Mouse (Mus musculus): ENCODE data around the gene Il18.
"Not testable (repeated sequence)": the region's sequence is repeated elsewhere in the genome, so short reads cannot be mapped to it uniquely, and the experiment has no call there.

DNA sequence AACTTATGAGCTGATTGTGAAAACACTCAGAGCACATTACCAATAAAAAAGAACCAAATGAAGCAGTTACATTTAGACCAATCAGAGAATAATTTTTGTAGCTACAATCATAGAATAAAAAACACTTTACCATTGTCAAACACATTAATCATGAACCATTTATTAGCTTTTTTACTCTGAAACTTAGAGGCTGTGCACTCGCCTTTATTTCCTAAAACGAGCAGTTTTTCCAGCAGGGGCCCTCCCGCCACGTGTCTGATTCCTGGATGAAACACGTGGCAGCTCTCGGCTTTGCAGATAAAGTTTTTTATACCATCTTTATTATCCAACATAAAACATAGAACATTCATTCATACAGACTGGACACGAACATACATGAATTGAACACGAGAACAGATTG, 76.3 kb downstream of the Il18 start:
- TF ChIP-seq CTCF (IDR thresholded peaks at IDR 0.05); POLR2A (IDR thresholded peaks at IDR 0.05; ENCODE audit: insufficient read depth, low read depth, low read length): not testable (repeated sequence)
